Mouse (Mus musculus): Measurements from ENCODE around the gene Cnga3.

GRCm38 (mm10) chr1:37288941-37289340, 74.7 kb downstream of the Cnga3 start:
- TF ChIP-seq CTCF (IDR thresholded peaks at IDR 0.05) (no peak), EP300 (IDR thresholded peaks at IDR 0.05; ENCODE audit: insufficient read depth, low read depth, low read length) (no peak)

All from heart, adult 2 months (tissue).